Mouse (Mus musculus) limb, embryonic 14.5 days (tissue): ENCODE results near the gene Cep128. TPM values are rescaled to one million over a fixed set of nuclear protein-coding genes. Genes with fewer than 3 reads are reported as not detected.

Experiments used
- ATAC-seq: fragments of 200-750 bp; cut with Nextera tagmentation; 2 replicates; pipeline ENCODE4 v1.8.0; 2017; ENCODE audit warnings: low read depth, moderate number of reproducible peaks, moderate TSS enrichment; ENCODE audit not compliant: low FRiP score
- DNase-seq: peaks from one replicate; pipeline ENCODE4 v3.0.0-alpha.2; 2015; ENCODE audit warnings: low spot score
- H3K27ac ChIP-seq: fragments of 300-500 bp; sonication (generic); replicated peaks from 2 replicates; pipeline ENCODE4 v1.5.1; 2014; ENCODE audit warnings: low read depth, mild to moderate bottlenecking, low read length, moderate library complexity, mixed read lengths
- H3K27me3 ChIP-seq: fragments of 300-500 bp; sonication (generic); 2 replicates; pipeline ENCODE4 v1.6.1; 2014; ENCODE audit warnings: low read length, mixed read lengths; ENCODE audit not compliant: control insufficient read depth, insufficient read depth
- H3K36me3 ChIP-seq: fragments of 300-500 bp; sonication (generic); 2 replicates; pipeline ENCODE4 v1.6.1; 2014; ENCODE audit warnings: mild to moderate bottlenecking, low read length, moderate library complexity, mixed read lengths; ENCODE audit not compliant: control insufficient read depth, insufficient read depth
- H3K4me1 ChIP-seq: fragments of 300-500 bp; sonication (generic); 2 replicates; pipeline ENCODE4 v1.6.1; 2014; ENCODE audit warnings: antibody characterized with exemption, low read length, mixed read lengths; ENCODE audit not compliant: control insufficient read depth, insufficient read depth
- H3K4me2 ChIP-seq: fragments of 300-500 bp; sonication (generic); replicated peaks from 2 replicates; pipeline ENCODE4 v1.6.1; 2014; ENCODE audit warnings: low read depth, mild to moderate bottlenecking, low read length, moderate library complexity; ENCODE audit not compliant: severe bottlenecking
- H3K4me3 ChIP-seq: fragments of 300-500 bp; sonication (generic); replicated peaks from 2 replicates; pipeline ENCODE4 v1.5.1; 2014; ENCODE audit warnings: low read length
- H3K9ac ChIP-seq: fragments of 300-500 bp; sonication (generic); 2 replicates; pipeline ENCODE4 v1.6.1; 2014; ENCODE audit warnings: mild to moderate bottlenecking, low read depth, low read length, moderate library complexity; ENCODE audit not compliant: severe bottlenecking
- H3K9me3 ChIP-seq: fragments of 300-500 bp; sonication (generic); 2 replicates; pipeline ENCODE4 v1.6.1; 2016; ENCODE audit warnings: low read length; ENCODE audit not compliant: control insufficient read depth
- POLR2A ChIP-seq: fragments of 200-500 bp; IDR thresholded peaks from 2 replicates; pipeline ENCODE4 v1.8.0; 2012; ENCODE audit warnings: inconsistent platforms, mild to moderate bottlenecking, moderate library complexity, borderline replicate concordance; ENCODE audit not compliant: insufficient read depth, insufficient read length; ENCODE audit errors: extremely low read depth
- WGBS: fragments of 180-500 bp; shearing (Covaris S2); extraction: QIAGEN DNeasy Blood & Tissue Kit; methylation state at CpG from one replicate; pipeline ENCODE4 v1.1.7; 2014; 5-methylcytosine and 5-hydroxymethylcytosine counted together
- polyA plus RNA-seq, 2 experiments: library from polyadenylated mRNA; depleted of rRNA in 1 of 2; stranded (reverse) in 1 of 2; unstranded in 1 of 2; fragments of >200 nt; fragmentation: Nextera tagmentation in 1 of 2; extraction: Ambion mirVana in 1 of 2; gene quantifications; 2 replicates each; pipeline versions ENCODE4 v1.2.1 to v1.2.3; 2012 to 2014

Cep128 gene
- polyA plus RNA-seq, 2 experiments = 6.7 to 7.4 TPM

DNA sequence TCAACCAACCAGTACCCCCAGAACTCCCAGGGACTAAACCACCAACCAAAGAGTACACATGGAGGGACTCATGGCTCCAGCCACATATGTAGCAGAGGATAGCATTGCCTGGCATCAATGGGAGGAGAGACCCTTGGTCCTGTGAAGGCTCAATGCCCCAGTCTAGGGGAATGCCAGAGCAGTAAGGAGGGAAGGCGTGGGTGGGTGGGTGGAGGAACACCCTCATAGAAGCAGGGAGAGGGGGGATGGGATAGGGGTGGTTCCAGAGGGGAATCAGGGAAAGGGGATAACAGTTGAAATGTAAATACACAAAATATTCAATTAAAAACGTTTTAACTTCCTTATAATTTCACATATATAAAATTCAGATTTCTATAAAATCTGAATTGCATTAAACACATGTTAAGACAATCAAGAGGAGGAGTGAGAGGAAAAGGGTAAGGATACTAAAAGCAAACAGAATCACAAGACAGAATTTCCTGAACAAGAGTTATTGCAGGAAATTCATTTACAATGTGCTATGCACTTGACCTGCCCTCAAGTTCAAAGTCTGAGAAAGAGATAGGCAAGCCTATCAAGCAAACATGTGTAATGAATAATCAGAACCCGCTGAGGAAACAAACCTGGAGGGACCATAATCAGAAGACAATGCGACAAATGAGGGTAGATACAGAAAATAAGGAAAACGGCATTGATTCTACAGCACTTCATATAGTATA lies 207.2 kb downstream of the Cep128 start:
- no peaks in the 10 kb centered on the region for H3K36me3 ChIP-seq
- H3K9ac ChIP-seq = no peak overlapping the region
- no peak overlapping the region for H3K4me3 ChIP-seq
- no peaks in the 10 kb centered on the region for H3K4me1 ChIP-seq
- ATAC-seq (no peak), DNase-seq (no peak)
- no peak for TF ChIP-seq POLR2A
- no peak overlapping the region for H3K27ac ChIP-seq
- no peaks in the 10 kb centered on the region for H3K27me3 ChIP-seq
- WGBS = 63% methylated on average over 5 of the region's 5 CpGs
- H3K4me2 ChIP-seq = no peak overlapping the region
- H3K9me3 ChIP-seq = no peaks in the 10 kb centered on the region

DNA sequence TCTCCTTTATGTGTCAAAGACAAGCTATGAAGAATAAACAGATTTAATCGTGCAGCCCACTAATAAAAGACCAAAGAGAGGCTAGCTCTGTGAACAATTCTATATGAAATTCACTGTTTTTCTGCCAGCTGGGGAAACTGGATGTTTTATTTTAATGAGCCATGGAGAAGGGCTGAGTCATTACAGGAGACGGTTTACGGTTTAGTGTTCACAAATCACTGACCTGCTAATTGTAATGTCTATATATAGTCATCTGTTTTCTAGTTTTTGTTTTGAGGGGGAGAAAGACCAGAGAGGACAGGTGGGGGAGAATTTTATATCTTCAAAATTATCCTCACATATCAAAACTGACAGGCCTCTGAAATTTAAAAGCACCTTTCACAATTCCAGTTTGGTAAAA lies 212.6 kb downstream of the Cep128 start:
- ATAC-seq = no peak
- 32% methylated on average over 3 of the region's 3 CpGs for WGBS
- no peak for TF ChIP-seq POLR2A

DNA sequence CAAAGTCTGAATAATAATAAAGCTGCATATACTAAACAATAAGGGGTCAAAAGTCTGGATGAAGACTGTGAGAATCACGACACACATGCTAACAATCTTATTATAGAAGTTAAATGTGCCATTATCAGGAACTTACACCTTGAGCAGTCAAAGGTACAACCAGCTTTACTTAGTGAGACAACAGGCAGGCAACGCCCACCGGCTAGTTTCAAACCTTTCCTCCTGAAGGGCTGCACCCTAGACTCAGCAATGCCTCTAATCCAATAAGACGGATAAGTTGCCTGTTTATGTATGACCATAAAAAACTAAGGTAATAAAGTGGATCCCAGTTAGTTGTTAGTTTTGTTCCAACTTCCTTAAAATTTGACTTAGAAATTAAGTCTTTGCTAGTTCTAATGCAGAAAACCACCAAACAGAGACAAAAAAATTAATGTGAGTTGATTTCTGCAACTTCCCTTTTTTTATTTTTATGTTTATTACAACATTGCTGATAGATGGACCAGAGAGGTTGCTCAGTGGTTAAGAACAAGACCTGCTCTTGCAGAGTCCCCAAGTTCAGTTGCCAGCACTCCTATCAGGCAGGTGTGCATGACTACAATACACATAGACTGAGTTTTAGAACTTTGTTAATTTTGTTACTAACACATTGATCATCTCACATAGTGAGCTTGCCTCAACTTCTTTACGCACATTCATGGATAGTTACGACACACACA lies 223.0 kb downstream of the Cep128 start:
- no peaks in the 10 kb centered on the region for H3K9me3 ChIP-seq
- no peaks in the 10 kb centered on the region for H3K4me1 ChIP-seq
- H3K27ac ChIP-seq = no peak overlapping the region
- DNase-seq = no peak
- H3K27me3 ChIP-seq = no peaks in the 10 kb centered on the region
- no peak overlapping the region for H3K4me2 ChIP-seq
- ATAC-seq = no peak
- no peaks in the 10 kb centered on the region for H3K36me3 ChIP-seq
- H3K4me3 ChIP-seq = no peak overlapping the region
- no peak overlapping the region for H3K9ac ChIP-seq
- no peak for TF ChIP-seq POLR2A
- 82% methylated on average over 6 of the region's 6 CpGs for WGBS

More for the DNA sequence above, 212.6 kb downstream of the Cep128 start:
- no peak for DNase-seq
- no peaks in the 10 kb centered on the region for H3K9me3 ChIP-seq
- no peaks in the 10 kb centered on the region for H3K4me1 ChIP-seq
- no peak overlapping the region for H3K9ac ChIP-seq
- H3K4me2 ChIP-seq = no peak overlapping the region
- no peak overlapping the region for H3K27ac ChIP-seq
- no peaks in the 10 kb centered on the region for H3K36me3 ChIP-seq
- H3K4me3 ChIP-seq = no peak overlapping the region
- no peaks in the 10 kb centered on the region for H3K27me3 ChIP-seq

DNA sequence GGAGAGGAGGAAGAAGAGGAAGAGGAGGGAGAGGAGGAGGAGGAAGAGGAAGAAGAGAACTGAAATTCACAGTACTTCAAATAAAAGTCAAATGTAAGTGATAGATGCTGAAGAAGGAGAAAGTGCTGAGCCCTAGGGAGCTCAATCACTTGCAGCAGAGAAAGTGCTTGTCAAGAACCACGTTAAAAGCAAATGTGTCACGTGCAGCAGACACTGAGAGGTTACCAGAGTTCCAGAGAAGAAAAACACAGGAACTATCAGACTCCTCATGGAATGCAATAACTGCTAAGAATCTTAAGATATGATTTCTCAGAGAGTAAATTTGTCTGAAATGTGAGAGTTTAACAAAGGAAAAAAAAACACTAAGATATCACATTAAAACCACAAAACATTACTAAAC lies 225.7 kb downstream of the Cep128 start:
- Histone ChIP-seq H3K4me1 (no peaks in the 10 kb centered on the region), H3K9me3 (no peaks in the 10 kb centered on the region), H3K9ac (no peak overlapping the region), H3K4me3 (no peak overlapping the region), H3K36me3 (no peaks in the 10 kb centered on the region), H3K27ac (no peak overlapping the region), H3K27me3 (no peaks in the 10 kb centered on the region), H3K4me2 (no peak overlapping the region)
- TF ChIP-seq POLR2A = no peak
- 34% methylated on average over 2 of the region's 2 CpGs for WGBS
- no peak for DNase-seq
- ATAC-seq = no peak

DNA sequence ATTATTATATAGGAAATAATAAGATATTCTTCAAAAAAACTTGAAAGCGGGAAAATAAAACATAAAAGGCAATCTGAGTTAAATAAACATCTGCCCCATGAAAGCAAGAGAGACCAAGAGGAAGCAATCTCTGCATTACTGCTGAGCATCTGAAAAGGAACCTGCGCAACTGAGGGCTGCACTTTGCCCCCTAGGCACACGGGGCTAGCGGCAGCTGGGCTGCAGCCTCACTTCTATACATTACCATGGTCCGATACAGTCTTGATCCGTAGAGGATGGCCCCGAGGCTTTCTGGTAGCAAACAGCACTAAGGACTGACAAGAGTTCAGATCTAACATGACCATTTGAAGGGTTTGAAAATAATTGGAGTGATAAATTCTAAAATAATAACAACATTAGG lies 230.2 kb downstream of the Cep128 start:
- no peak overlapping the region for H3K27ac ChIP-seq
- no peak overlapping the region for H3K9ac ChIP-seq
- no peak for DNase-seq
- no peak for TF ChIP-seq POLR2A
- H3K27me3 ChIP-seq = no peaks in the 10 kb centered on the region
- 79% methylated on average over 7 of the region's 7 CpGs for WGBS
- no peak for ATAC-seq
- H3K9me3 ChIP-seq = no peaks in the 10 kb centered on the region
- no peaks in the 10 kb centered on the region for H3K4me1 ChIP-seq
- no peaks in the 10 kb centered on the region for H3K36me3 ChIP-seq
- H3K4me3 ChIP-seq = no peak overlapping the region
- no peak overlapping the region for H3K4me2 ChIP-seq
